Mouse (Mus musculus) hindbrain, embryonic 11.5 days (tissue): ENCODE data around the gene Sde2. TPM values are rescaled to one million over a fixed set of nuclear protein-coding genes. Genes with fewer than 3 reads are reported as not detected.

Source experiments
- ATAC-seq: fragments of 200-750 bp; cut with Nextera tagmentation; 2 replicates; pipeline ENCODE4 v1.8.0; 2017; ENCODE audit warnings: mild to moderate bottlenecking, moderate TSS enrichment, moderate library complexity; ENCODE audit not compliant: low FRiP score
- DNase-seq: peaks from one replicate; pipeline ENCODE4 v3.0.0-alpha.2; 2015; ENCODE audit warnings: low spot score
- H3K27ac ChIP-seq: fragments of 300-500 bp; sonication (generic); 2 replicates; pipeline ENCODE4 v1.5.1; 2014; ENCODE audit warnings: mild to moderate bottlenecking, low read depth, low read length
- H3K27me3 ChIP-seq: fragments of 300-500 bp; sonication (generic); 2 replicates; pipeline ENCODE4 v1.6.1; 2014; ENCODE audit warnings: mild to moderate bottlenecking, low read length, moderate library complexity, mixed read lengths; ENCODE audit not compliant: control insufficient read depth, insufficient read depth
- H3K36me3 ChIP-seq: fragments of 300-500 bp; sonication (generic); 2 replicates; pipeline ENCODE4 v1.6.1; 2014; ENCODE audit warnings: mild to moderate bottlenecking, low read length, moderate library complexity, mixed read lengths; ENCODE audit not compliant: control insufficient read depth, insufficient read depth
- H3K4me1 ChIP-seq: fragments of 300-500 bp; sonication (generic); replicated peaks from 2 replicates; pipeline ENCODE4 v1.6.1; 2014; ENCODE audit warnings: low read length, mixed read lengths; ENCODE audit not compliant: control insufficient read depth, insufficient read depth
- H3K4me2 ChIP-seq: fragments of 300-500 bp; sonication (generic); replicated peaks from 2 replicates; pipeline ENCODE4 v1.6.1; 2014; ENCODE audit warnings: mild to moderate bottlenecking, low read depth, low read length
- H3K4me3 ChIP-seq: fragments of 300-500 bp; sonication (generic); 2 replicates; pipeline ENCODE4 v1.5.1; 2014; ENCODE audit warnings: low read depth, low read length
- H3K9ac ChIP-seq: fragments of 300-500 bp; sonication (generic); 2 replicates; pipeline ENCODE4 v1.6.1; 2014; ENCODE audit warnings: low read depth, low read length
- H3K9me3 ChIP-seq: fragments of 300-500 bp; sonication (generic); 2 replicates; pipeline ENCODE4 v1.6.1; 2016; ENCODE audit warnings: low read length; ENCODE audit not compliant: control insufficient read depth
- WGBS: fragments of 180-500 bp; shearing (Covaris S2); extraction: QIAGEN DNeasy Blood & Tissue Kit; methylation state at CpG from one replicate; pipeline ENCODE4 v1.1.7; 2014; 5-methylcytosine and 5-hydroxymethylcytosine counted together
- polyA plus RNA-seq: library from polyadenylated mRNA; unstranded; fragments of >200 nt; fragmentation: Nextera tagmentation; extraction: Ambion mirVana; gene quantifications from 2 replicates; pipeline ENCODE4 v1.2.1, GENCODE M21; 2014

Gene Sde2
- polyA plus RNA-seq, 1 experiment from 2014 or later = 33.8 TPM

DNA sequence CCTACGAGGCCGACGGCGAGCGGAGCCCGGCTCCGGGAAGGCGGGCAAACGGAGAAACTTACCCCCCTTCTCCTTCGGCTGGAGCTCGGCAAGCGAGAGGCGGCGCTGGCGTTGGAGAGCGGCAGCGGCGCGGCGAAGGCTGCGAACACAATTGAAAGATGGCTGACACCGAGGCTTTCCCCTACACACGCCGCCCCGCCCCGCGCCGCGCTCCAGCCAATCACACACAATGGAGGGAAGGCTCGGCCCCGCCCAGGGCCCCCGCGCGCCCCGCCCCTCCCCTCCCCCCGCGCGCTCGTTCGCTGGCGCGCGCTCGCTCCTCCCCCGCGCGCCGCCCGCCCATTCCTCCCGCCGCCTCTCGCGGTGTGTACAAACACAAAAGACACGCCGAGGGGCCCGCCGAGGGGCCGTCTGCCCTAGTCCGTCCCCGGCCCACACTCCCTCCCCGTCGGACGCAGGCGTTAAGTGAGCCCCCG lies 37.5 kb upstream of the Sde2 start:
- DNase-seq = peak; percentile 95
- Histone ChIP-seq H3K4me2 (peak overlapping the region; percentile 81), H3K9ac (peak overlapping the region; percentile 99), H3K36me3 (peaks cover 6% of the 10 kb centered on the region; the same call in 1 of the 2 replicates), H3K4me3 (peak overlapping the region; percentile 98), H3K27me3 (no peaks in the 10 kb centered on the region), H3K27ac (peak overlapping the region; percentile 98), H3K4me1 (0 out of 2 replicates have a peak, but pooled peaks cover 5% of the 10 kb centered on the region), H3K9me3 (no peaks in the 10 kb centered on the region)
- ATAC-seq = peak; percentile 96
- WGBS = under 1% methylated on average over 22 of the region's 65 CpGs

- WGBS = 2% methylated on average over 52 of the region's 69 CpGs
- peak within 1 kb of the TSS; percentile 98 for H3K4me3 ChIP-seq
- H3K4me1 ChIP-seq = 0 out of 2 replicates have a peak, but pooled peaks cover 5% of the 10 kb centered on the region
- H3K4me2 ChIP-seq = peak within 1 kb of the TSS; percentile 81
- peak within 1 kb of the TSS; percentile 99 for H3K9ac ChIP-seq
- H3K36me3 ChIP-seq = peaks cover 2% of the 10 kb centered on the region; the same call in 1 of the 2 replicates
- peak within 1 kb of the TSS; percentile 98 for H3K27ac ChIP-seq
- no peaks in the 10 kb centered on the region for H3K27me3 ChIP-seq
- no peak for DNase-seq
- ATAC-seq = peak; percentile 79
- H3K9me3 ChIP-seq = no peaks in the 10 kb centered on the region
Observed at GRCm38 (mm10) chr1:180813885-180814740, 36.8 kb upstream of the Sde2 start, which contains the start of gene H3f3a. Gene H3f3a (minus strand): TSS chr1:180813943.

DNA sequence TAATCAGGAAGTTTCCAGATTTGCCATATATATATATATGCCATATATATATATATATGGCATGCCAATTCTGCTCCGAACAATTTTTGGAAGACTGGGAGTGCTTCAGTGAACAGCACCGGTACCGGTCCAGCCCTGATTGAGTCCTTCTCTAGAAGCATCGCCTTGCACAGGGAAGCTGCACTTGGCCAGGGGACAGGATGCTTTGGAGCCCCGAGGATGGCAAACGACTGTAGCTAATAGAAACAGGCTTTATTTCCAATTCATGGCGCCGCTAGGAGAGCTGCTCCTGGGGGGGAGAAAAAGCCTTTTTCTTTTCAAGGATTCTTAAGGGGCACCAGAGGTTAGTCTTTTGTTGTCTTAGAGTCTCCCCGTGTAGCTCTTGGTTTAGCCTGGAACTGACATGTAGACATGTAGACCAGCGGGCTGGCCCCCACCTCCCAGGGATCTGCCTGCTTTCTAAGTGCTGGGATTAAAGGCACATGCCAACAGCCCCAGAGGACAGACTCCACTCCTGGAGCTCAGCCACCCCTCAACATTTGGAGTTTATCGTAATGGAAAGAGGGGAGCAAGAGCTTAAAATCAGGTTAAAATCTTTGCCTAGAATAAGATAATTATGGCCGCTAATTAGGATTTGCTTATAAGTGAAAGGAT lies 35.4 kb upstream of the Sde2 start:
- ATAC-seq = no peak
- WGBS = 49% methylated on average over 12 of the region's 12 CpGs
- Histone ChIP-seq H3K9ac (peak overlapping the region; percentile 15; the same call in 1 of the 2 replicates), H3K36me3 (peaks cover 1% of the 10 kb centered on the region; the same call in 1 of the 2 replicates), H3K27ac (no peak overlapping the region), H3K9me3 (no peaks in the 10 kb centered on the region), H3K27me3 (no peaks in the 10 kb centered on the region), H3K4me3 (no peak overlapping the region), H3K4me1 (0 out of 2 replicates have a peak, but pooled peaks cover 4% of the 10 kb centered on the region), H3K4me2 (peak overlapping the region; percentile 17; the same call in 1 of the 2 replicates)
- no peak for DNase-seq

DNA sequence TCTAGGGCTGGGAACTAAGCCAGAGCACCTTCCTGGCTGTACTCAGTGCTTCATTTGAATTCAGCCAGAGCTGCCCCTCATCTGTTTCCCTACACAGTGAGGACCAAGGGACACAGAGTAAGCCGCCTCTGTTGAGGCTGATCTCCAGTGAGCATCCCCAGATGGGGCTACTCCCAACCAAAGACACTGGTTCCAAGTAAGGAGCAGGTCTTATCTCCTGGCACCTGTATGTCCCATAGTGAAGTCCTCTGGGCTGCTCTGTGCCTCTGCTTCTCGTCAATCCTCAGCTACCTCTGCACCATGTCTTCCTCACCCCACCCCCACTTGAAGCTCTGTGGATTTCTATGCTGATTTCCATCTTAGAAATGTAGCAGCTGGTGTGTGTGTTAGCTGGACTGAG lies 32.9 kb upstream of the Sde2 start:
- H3K36me3 ChIP-seq = no peaks in the 10 kb centered on the region
- no peak for DNase-seq
- H3K9ac ChIP-seq = no peak overlapping the region
- H3K4me2 ChIP-seq = no peak overlapping the region
- H3K4me1 ChIP-seq = 0 out of 2 replicates have a peak, but pooled peaks cover 2% of the 10 kb centered on the region
- H3K9me3 ChIP-seq = no peaks in the 10 kb centered on the region
- 77% methylated on average over 2 of the region's 2 CpGs for WGBS
- H3K27me3 ChIP-seq = no peaks in the 10 kb centered on the region
- no peak overlapping the region for H3K4me3 ChIP-seq
- H3K27ac ChIP-seq = no peak overlapping the region
- no peak for ATAC-seq

DNA sequence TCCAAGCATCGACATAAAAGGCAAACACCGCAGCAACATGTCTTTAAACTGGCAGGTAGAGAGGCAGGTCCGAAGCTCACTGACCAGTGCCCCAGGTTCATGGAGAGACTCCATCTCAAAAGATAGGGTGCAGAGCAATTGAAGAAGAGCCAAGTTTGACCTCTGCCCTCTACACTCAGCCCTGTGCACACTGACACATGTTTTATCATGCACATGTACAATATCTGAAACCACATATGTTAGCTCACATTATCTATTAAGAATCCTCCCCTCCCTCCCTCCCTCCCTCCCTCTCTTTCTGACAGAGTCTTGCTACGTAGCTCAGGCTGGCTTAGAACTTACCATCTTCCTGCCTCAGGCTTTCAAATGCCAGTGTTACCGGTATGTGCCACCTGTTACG lies 29.8 kb upstream of the Sde2 start:
- WGBS = 91% methylated on average over 6 of the region's 6 CpGs
- DNase-seq = no peak

DNA sequence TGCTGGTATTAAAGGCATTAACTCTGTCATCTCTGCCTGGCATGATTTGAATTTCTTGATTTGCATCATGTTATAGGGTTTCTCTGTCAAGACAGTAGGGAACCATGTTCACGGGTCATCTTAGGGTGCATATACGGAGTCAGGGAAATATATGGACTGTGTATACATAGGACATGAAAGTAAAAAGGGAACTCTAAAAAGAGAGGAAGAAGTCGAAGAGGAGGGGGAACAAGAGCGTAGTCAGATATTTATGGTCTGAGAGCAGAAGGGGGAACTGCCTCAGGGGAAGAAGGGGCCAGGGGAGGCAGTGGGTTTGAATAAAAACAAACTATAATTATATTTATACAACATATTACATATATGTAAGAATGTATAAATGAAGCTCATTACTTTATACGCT lies 28.7 kb upstream of the Sde2 start:
- H3K9ac ChIP-seq = no peak overlapping the region
- 92% methylated on average over 5 of the region's 5 CpGs for WGBS
- no peaks in the 10 kb centered on the region for H3K9me3 ChIP-seq
- DNase-seq = no peak
- no peak overlapping the region for H3K4me3 ChIP-seq
- no peaks in the 10 kb centered on the region for H3K27me3 ChIP-seq
- H3K4me2 ChIP-seq = no peak overlapping the region
- H3K27ac ChIP-seq = no peak overlapping the region
- no peaks in the 10 kb centered on the region for H3K36me3 ChIP-seq
- no peak for ATAC-seq
- H3K4me1 ChIP-seq = no peaks in the 10 kb centered on the region

More for the DNA sequence above, 29.8 kb upstream of the Sde2 start:
- ATAC-seq = no peak
- no peak overlapping the region for H3K4me2 ChIP-seq
- no peak overlapping the region for H3K9ac ChIP-seq
- H3K4me1 ChIP-seq = no peaks in the 10 kb centered on the region
- H3K27ac ChIP-seq = no peak overlapping the region
- H3K9me3 ChIP-seq = no peaks in the 10 kb centered on the region
- H3K27me3 ChIP-seq = no peaks in the 10 kb centered on the region
- no peak overlapping the region for H3K4me3 ChIP-seq
- no peaks in the 10 kb centered on the region for H3K36me3 ChIP-seq

- Histone ChIP-seq H3K4me2 (no peak overlapping the region), H3K4me3 (no peak overlapping the region), H3K36me3 (no peaks in the 10 kb centered on the region), H3K9ac (no peak overlapping the region), H3K27ac (no peak overlapping the region), H3K27me3 (no peaks in the 10 kb centered on the region), H3K9me3 (no peaks in the 10 kb centered on the region), H3K4me1 (no peaks in the 10 kb centered on the region)
- DNase-seq (no peak), ATAC-seq (no peak)
- 88% methylated on average over 3 of the region's 3 CpGs for WGBS
Observed at GRCm38 (mm10) chr1:180823716-180824115, 27.2 kb upstream of the Sde2 start.

DNA sequence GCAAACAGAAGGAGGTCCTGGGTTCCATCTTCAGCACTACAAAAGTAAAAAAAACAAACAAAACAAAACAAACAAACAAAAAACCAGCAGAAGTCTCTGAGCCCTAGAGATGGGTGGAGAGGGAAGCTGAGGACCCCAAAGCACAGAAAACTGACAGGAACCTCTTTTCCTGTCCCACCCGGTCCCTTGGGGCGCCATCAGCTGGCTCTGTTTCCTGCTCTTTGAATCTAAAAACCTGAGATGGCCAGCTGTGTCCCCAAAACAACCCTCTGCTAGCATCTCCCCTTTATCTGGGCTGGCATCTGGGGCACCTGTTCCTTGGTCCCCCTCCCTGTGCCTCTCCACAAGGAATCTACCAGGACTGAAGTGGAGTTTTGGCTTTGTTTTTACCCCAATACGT lies 26.2 kb upstream of the Sde2 start:
- ATAC-seq (no peak), DNase-seq (no peak)
- WGBS = 61% methylated on average over 3 of the region's 3 CpGs
- Histone ChIP-seq H3K4me3 (no peak overlapping the region), H3K36me3 (no peaks in the 10 kb centered on the region), H3K4me1 (no peaks in the 10 kb centered on the region), H3K9me3 (no peaks in the 10 kb centered on the region), H3K4me2 (no peak overlapping the region), H3K27me3 (no peaks in the 10 kb centered on the region), H3K9ac (no peak overlapping the region), H3K27ac (no peak overlapping the region)
